Mouse (Mus musculus): ENCODE measurements around the gene Mcur1. TPM values are rescaled to one million over a fixed set of nuclear protein-coding genes. Genes with fewer than 3 reads are reported as not detected.

The Mcur1 gene
- polyA plus RNA-seq, 2 experiments from 2014 or later = 11.0 to 11.2 TPM

GRCm38 (mm10) chr13:43564733-43565132 is 4.7 kb upstream of the Mcur1 start:
- no peak for ATAC-seq

GRCm38 (mm10) chr13:43562726-43563125 is 2.7 kb upstream of the Mcur1 start:
- ATAC-seq = no peak

- ATAC-seq = no peak
Measured at GRCm38 (mm10) chr13:43560458-43561411, 744 bp upstream of the Mcur1 start.

- no peak for ATAC-seq
Measured at GRCm38 (mm10) chr13:43558959-43559358, 1.0 kb downstream of the Mcur1 start.

- ATAC-seq = no peak
Measured at GRCm38 (mm10) chr13:43558357-43558756, 1.6 kb downstream of the Mcur1 start.

- no peak for ATAC-seq
Measured at GRCm38 (mm10) chr13:43556913-43557542, 3.0 kb downstream of the Mcur1 start.

- ATAC-seq = no peak
Measured at GRCm38 (mm10) chr13:43555321-43555720, 4.7 kb downstream of the Mcur1 start.

- ATAC-seq = peak; percentile 8
Measured at GRCm38 (mm10) chr13:43554827-43555226, 5.2 kb downstream of the Mcur1 start.

GRCm38 (mm10) chr13:43550676-43551075 is 9.3 kb downstream of the Mcur1 start:
- ATAC-seq = no peak

GRCm38 (mm10) chr13:43549870-43550269 is 10.1 kb downstream of the Mcur1 start:
- ATAC-seq = peak; percentile 36

GRCm38 (mm10) chr13:43549078-43549698 is 10.8 kb downstream of the Mcur1 start:
- ATAC-seq = peak; percentile 74

GRCm38 (mm10) chr13:43548617-43549016 is 11.4 kb downstream of the Mcur1 start:
- ATAC-seq = no peak

- no peak for ATAC-seq
Measured at GRCm38 (mm10) chr13:43546861-43547260, 13.1 kb downstream of the Mcur1 start.

GRCm38 (mm10) chr13:43540205-43540815 is 19.7 kb downstream of the Mcur1 start:
- ATAC-seq = no peak

GRCm38 (mm10) chr13:43539409-43539808 is 20.6 kb downstream of the Mcur1 start:
- ATAC-seq = no peak

GRCm38 (mm10) chr13:43537854-43538253 is 22.1 kb downstream of the Mcur1 start:
- ATAC-seq = no peak

GRCm38 (mm10) chr13:43534015-43534414 is 26.0 kb downstream of the Mcur1 start:
- no peak for ATAC-seq

GRCm38 (mm10) chr13:43530832-43531693 is 28.9 kb downstream of the Mcur1 start:
- no peak for ATAC-seq

- no peak for ATAC-seq
Measured at GRCm38 (mm10) chr13:43530129-43530831, 29.7 kb downstream of the Mcur1 start.

GRCm38 (mm10) chr13:43526289-43526688 is 33.7 kb downstream of the Mcur1 start:
- no peak for ATAC-seq

Data from activated CD4-positive, CD25-positive, alpha-beta regulatory T cell, adult 4 months (primary cell).